Mouse (Mus musculus) urinary bladder, postnatal 4 days (tissue): ENCODE results near the gene Gimap4.
"Not testable (repeated sequence)": the region's sequence is repeated elsewhere in the genome, so short reads cannot be mapped to it uniquely, and the experiment has no call there.

ENCODE experiments used
- DNase-seq, 2 experiments: peaks; one replicate each; pipeline ENCODE4 v3.0.0; 2021 to 2022; ENCODE audit warnings: low spot score in 2 of 2

Gene Gimap4

DNA sequence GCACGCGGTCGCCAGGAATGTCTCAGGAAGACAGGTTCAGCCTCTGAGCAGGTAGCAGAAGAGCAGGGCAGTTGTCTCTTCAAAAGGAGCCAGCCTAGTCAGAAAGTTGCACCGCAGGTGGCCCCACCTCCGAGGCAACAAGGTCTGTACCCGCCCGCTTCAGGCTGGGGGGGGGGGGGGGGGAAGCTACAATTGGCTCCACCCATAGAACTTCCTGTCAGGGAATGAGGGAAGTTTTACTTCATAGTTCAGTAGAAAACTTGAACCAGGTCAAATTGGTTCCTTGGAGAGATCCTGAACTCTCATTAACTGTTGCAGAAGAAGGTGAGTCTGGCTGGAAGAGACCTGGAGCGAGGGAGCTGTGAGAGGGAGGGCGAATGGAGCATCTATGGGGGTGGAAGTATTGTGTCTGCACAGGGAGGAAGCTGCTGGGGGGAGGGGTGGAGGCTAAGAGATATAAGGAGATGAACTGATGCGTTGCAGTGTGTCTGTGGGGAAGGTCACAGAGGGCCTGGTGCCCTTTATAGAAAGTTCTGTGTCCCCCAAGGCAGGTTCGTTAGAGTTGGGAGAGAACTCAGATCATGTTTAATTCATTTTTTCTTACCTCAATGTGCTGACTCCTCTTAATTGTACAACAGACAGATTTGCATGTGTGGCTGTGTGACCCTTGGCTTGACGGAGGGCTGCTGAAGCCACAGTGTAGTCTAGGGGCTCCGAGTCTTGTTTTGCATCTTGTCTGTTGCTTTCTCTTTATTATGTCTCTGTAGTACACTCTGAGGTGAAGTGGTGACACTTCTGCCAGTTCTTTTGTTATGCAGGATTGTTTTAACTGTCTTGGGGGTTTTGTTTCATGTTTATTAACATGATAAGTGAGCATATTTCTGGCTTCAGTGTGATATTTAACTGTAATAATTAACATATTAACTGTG lies 8.2 kb upstream of the Gimap4 start, which contains the start of gene Gimap9:
Gimap9 (plus strand) TSS at position 199 of the 929 bp plus-strand sequence.
- DNase-seq: no peak

DNA sequence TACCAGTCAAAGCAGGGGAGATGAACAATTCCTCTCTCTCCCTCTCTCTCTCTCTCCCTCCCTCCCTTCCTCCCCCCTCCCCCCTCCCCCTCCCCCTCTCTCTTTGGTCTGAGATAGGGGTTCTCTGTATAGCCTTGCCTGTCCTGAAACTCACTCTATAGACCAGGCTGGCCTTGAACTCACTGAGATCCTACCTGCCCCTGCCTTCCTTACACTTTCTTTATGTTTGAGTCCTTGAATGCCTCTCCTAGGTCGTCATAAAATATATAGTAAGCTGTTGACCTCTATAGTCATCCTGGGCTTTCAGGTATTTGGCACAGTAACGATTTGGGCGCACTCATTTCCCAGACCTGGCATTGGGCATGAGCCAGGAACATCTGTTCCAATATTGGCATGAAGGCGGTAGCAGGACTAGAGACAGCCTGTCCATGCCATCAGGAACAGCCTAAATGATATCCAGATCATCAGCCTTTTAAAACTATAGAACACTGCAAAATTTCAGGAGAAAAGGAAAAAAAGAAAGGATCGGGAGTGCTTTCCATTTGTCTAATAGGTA lies 7.4 kb upstream of the Gimap4 start:
- no peak for DNase-seq

GRCm38 (mm10) chr6:48677492-48678345 lies 6.6 kb upstream of the Gimap4 start:
- DNase-seq: no peak

DNA sequence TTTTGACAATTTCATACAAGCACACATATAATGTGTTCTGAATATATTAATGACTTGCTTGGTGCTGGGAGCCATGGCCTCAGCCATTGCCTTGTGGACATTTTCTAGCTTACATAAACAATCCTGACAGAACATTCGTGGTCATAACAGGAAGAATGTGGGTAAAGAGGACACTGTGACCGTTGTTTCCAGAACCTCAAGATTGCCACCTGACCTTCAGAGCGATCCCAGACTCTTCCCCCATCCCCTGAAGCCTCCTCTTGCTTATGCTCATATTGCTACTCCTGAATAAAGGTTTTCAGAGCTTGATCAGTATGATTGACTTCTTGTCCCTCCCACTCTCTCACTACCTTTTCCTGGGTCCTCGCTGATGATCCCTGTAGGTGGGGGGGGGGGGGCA lies 6.0 kb upstream of the Gimap4 start:
- DNase-seq: no peak

- no peak for DNase-seq
These were observed 4.6 kb upstream of the Gimap4 start for GRCm38 (mm10) chr6:48679701-48680100.

DNA sequence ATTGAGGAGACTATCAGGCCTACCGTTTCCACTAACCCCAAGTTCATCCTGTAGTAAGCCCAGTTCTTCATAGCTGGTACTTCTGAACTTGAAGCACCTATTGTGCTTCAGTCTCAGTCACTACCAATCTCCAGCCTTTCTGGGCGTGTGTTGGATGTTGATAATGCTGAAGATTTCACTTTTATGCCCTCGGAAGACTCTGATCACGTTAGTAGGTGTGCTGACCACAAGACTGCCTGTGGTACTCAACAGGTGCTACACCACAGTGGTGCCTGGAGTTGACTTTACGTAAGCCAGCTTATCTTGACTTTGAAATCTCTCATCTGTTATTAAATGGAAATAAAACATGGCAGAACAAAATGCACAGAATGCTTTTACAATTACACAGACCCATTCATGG lies 3.9 kb upstream of the Gimap4 start:
- DNase-seq: no peak

DNA sequence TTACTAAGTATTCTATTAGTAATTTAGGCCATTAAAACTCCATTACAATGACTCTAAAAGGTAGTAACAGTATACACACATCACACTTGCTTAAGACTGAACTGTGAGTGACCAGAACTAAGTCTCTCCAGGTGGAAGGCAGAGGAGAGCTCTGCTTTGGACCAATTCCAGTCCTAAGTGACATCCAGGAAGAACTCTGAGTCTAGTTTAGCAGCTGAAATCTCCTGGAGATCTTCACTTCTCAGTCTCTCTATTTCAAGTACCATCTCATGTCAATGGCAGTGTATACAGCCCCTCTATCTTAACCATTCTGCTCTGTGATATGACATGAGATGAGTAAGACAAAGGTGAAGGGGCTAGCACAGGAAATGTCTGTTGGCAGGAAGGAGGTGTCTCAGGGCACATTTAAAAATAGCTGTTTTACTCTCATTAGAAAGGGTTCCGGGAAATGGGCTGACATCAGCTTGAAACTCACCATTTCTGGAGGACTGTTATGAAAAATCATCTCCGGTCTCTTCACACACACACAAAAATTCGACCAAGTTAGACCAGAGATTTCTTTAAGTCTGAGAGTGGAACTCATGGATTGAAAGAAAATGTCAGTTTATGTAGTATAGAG lies 2.8 kb upstream of the Gimap4 start:
- DNase-seq: no peak

GRCm38 (mm10) chr6:48682271-48682670 lies 2.1 kb upstream of the Gimap4 start:
- no peak for DNase-seq

DNA sequence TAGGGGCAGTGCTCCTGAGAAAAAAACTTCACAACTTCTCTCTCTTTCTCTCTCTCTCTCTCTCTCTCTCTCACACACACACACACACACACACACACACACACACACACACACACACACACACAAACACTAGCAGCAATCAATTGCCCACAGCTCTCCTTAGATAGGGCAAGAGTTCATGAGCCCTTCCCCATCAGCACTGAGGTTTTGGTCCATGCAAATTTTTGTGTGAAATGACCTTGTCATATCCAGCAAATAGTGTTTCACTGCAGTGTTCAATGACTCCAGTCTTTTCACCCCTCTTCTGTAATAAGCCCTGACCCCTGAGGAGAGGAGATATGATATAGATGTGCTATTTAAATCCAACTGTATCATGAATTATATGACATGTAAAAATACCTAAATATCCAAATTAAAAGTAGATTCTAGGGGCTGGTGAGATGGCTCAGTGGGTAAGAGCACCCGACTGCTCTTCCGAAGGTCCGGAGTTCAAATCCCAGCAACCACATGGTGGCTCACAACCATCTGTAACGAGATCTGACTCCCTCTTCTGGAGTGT lies 1.0 kb upstream of the Gimap4 start:
- DNase-seq: not testable (repeated sequence)

GRCm38 (mm10) chr6:48684806-48685205 lies 457 bp downstream of the Gimap4 start:
- DNase-seq: no peak

- no peak for DNase-seq
These were observed 902 bp downstream of the Gimap4 start for GRCm38 (mm10) chr6:48685251-48685650.

DNA sequence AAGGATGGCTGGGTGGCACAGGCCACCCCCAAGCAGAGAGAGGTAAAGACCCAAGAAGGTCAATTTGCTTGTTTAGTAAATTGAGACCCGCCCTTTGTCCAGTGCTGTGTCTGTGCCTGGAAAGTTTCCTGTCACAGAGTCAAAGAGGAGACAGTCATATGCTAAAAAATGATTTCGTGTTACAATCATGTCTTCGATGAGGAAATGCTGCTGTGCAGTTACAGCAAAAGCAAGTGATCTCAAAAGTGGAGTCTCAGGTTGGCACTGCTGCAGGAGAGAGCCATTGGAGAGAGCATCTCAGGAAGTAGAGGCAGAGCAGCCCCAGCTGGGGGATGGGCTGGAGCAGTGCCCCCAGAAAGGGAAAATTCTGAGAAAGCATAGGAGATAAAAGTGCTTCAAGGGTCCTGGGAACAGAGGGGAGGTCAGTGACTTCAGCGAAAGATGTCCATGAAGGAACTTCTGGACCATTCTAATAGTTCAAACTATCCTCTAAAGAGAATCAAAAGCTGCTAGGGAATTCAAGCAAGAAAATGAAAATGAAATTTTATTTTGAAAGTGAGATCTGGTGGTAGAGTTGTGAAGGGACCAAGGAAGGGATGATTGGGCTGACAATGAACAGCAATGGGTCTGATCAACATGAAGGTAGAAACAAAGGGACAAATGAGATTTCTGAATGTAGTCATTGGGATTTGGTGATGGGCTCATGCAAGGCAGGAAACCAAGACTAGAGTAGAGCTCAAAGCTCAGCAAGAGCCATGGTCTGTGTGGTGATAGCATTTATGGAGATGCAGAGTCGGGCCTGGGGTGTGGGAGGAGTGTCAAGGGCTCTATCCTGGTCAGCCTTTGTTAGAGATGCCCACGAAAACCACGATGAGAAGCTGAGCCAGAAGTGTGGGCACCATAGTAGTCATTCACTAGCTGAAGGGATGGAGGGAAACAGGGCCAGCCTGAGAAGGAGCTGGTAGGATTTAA lies 1.6 kb downstream of the Gimap4 start:
- no peak for DNase-seq

GRCm38 (mm10) chr6:48687077-48687476 lies 2.7 kb downstream of the Gimap4 start:
- no peak for DNase-seq

DNA sequence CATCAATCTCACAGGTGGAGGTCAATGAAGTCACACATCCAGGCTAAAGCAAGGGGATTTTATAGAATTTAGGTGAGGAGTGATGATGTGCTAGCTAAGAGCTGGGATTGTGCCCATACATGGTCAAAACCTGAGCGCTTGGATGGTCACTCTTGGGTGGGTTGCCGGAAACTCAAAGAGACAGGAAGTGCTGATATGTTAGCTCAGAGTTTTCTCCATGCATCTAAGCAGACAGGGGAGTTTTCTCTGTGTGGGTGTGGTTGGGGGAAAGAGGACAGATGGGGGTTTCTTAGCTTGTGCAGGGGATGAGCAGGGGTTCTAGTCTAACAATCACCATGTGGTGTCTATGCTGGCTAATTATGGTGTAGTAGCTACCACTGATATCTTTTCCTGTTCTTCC lies 5.0 kb downstream of the Gimap4 start:
- no peak for DNase-seq

DNA sequence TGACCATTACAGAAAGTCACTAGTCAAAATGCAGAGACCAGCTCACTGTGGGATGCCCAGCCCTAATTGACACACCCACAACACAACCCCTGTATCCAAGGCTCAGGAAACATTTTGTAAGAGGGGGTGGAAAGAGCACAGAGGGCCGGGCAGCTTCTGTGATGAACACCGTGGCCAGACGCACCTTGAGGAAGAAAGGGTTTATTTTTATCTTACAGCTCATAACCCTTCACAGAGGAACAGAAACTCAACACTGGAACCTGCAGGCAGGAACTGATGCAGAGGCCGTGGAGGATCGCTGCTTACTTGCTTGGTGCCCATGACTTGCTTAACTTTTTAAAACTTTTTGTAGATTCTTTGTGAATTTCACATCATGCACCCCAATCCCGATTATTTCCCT lies 8.6 kb downstream of the Gimap4 start:
- no peak for DNase-seq

GRCm38 (mm10) chr6:48696830-48697554 lies 12.6 kb downstream of the Gimap4 start:
- DNase-seq: no peak

DNA sequence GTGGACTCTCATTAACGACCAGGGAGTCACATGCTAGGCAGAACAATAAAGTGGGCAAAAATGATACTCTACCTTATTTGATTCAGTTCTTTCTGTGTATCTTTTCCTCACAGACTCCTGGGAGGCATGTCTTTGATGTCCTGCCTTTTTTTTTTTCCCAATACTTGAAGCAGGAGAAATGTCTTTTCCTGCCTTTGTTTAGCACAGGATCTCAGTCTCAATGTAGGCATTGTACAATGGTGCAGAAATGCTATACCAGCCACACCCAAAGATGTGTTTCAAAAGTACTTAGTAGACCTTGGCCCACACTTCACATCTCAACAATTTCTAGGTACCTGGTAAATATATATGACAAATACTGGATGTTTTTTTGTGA lies 13.2 kb downstream of the Gimap4 start:
- no peak for DNase-seq

DNA sequence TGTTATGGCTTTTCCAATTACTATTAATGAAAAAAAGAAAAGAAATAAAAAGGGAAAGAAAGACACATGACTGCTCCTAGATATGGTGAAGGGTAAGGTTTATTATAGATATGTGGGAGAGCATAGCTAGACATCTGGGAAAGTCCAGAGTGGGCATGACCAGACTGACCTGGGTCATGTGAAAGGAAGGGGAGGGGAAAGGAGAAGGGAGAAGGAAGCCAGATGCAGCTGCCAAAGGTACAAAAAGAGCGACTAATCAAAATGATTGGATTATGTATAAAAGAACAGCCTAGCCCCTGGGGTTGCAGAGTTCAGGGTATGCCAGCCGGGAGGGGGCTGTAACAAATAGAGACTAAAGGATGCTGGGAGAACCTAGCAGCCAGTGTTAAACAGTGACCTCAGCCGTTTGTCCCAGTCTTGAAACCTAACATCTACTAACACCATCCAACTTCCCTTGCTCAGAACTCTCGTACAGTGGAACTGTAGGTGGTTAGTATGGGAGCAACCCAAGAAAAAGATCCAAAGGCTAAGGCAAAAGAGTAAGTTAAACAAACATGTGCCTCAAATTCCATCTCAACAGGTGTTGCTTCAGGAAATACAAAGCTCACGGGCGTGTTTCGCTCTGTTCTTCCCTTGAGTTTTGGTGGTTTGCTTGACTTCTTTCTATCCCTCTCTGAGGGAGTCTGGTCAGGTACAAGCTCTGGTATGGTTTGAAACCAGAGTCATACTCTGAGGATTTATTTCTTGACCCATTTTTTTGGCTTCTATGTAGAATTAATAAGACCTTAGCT lies 13.9 kb downstream of the Gimap4 start:
- DNase-seq: no peak

DNA sequence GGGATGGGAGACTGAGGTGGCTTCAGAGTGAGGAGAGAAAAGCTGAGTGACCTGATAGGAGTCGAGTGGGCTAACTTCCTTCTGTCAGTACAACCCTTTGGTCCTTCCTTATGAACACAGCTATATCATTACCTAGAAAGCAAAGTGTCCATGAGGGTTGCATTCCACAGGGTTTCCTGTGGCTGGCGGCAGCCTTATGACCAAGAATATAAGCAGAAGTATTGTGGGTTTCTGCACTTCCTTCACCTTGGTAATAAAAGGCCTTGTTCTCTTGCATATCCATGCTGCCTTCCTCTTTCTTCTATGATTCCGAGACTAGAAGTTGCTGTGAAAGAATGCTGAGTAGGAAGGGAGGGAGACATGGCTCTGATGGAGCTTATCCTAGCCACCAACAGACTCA lies 14.5 kb downstream of the Gimap4 start:
- no peak for DNase-seq
